Mouse (Mus musculus) lung, postnatal 14 days (tissue): ENCODE measurements around the gene Eps15l1.

Experiments
- DNase-seq: peaks from one replicate; pipeline ENCODE4 v3.0.0; 2021

The Eps15l1 gene

DNA sequence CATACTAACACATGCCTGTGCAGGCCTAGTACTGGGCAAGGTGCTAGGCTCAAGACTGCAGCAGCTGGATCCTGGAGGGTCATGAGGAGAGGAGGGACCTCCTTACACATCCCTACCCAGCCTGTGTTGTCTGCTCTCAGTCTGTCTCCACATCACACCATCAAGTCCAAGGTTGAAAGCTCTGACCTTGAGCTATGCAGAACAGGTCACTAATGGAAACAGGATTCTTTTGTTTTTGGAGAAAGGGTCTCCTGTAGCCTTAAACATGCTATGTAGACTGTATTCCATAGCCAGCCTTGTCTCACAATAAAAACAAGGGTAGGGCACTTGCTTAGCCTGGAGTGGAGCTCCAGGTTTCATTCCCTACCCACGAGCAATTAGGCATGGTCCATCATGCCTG lies 72.3 kb downstream of the Eps15l1 start:
- DNase-seq = no peak

DNA sequence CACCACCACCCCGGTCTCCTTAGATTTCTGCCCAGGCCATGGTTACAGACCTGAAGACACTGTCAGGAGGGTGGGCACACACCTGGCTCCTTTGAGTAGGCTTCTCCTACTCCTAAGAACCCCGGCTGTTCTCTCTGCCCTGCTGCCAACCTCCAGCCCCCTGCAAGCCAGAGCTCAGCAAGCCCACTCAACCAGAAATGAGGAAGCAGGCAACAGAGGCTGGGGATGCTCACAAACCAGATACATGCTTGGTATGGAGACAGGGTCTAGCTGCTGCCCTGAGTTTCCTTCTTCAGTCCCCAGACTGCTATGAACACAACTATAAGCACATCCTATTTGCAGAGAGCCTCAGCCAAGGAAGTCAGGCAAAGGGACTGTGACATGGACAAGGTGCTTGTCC lies 73.1 kb downstream of the Eps15l1 start:
- DNase-seq = no peak

DNA sequence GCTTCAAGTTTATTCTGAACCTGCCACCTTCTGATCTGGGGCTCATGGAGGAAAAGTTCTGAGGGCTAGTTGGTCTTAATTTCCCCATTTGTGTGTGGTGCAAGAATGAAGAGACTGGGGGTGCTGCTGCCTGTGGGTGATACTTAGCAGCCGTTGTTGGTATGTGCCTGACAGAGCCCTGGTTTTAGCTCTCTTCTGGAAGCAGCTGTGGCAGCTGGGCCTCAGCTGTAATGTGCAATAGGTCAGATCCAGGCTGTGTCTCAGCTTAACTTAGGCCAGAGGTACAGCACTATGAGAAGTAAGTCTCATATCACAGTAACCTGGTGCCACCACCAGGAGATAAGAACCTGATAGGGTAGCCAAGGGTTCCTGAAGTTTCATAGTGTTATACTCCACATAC lies 73.7 kb downstream of the Eps15l1 start:
- DNase-seq = peak; percentile 39

DNA sequence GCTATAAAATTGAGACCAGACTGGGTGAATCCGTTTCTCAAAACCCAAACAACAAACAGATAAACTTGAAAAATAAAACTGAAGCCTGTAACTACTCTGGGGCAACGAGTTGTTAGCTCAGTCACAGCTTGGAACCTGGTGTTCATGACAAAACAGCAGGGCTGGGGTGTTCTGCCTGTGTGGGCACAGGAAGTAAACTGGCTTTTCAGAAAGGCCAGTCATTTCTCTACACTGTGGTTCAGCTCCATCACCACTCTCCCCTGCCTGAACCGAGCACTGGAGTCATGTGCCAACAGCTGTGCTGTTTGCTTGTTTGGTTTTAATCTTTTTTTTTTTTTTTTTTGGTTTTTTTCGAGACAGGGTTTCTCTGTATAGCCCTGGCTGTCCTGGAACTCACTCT lies 77.5 kb downstream of the Eps15l1 start:
- no peak for DNase-seq

DNA sequence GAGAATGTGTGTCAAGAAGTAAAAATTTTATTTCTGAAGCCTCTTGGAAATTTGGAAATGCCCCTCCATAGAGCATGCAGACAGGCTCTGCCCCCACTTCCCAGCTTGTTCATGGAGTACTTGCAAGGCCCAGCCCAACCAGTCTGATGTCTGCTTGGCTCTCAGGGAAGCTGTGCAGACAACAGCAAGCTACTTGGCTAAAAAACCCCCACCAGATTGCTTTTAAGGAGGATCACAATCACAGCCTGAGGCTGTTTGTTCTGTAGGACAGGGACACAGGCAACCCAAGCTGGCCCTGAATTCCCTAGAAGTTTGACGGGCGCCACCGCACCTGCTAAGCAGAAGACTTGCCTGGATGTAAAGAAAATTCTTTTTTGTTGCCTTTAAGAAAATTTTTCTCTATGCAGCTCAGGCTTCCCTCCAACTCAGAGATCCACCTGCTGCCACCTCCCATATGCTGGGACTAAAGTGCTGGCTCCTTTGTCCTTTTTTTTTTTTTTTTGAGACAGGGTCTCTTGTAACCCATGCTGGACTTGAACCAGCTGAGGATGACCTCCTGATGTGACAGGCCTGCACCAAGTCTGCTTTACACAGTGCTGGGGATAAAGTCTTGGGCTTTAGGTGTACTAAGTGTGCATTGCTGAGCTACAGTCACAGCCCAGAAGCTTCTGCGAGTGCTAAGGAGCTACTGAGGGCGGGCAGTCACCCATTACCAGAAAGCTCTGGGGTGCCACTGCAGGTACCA lies 78.5 kb downstream of the Eps15l1 start:
- no peak for DNase-seq

GRCm38 (mm10) chr8:72337034-72337433 lies 84.2 kb downstream of the Eps15l1 start:
- DNase-seq = no peak

GRCm38 (mm10) chr8:72336273-72336672 lies 85.0 kb downstream of the Eps15l1 start:
- DNase-seq = no peak

DNA sequence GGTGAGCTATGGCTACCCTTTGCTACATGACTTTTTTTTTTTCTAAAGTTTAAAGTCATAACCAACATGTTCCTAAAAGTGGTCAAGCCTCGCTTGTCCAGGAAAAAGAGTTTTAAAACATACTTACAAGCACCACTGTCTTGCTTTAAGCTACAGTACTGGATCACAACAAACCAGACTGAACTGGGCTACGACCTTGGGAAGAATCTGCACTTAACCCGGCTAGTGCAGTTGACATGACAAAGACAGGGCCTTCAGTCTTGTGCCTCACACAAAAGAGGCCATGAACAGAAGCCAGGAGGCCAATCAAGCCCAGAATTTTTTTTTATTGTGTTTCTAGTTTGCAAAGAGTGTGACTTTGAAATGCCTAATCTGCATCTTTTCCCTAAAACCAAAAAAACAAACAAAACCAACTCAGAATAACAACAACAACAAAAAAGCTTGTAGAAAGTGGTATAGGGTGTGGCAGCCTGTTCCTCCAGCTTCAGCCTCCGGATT lies 87.1 kb downstream of the Eps15l1 start:
- DNase-seq = no peak

GRCm38 (mm10) chr8:72333429-72334143 lies 87.7 kb downstream of the Eps15l1 start:
- no peak for DNase-seq

DNA sequence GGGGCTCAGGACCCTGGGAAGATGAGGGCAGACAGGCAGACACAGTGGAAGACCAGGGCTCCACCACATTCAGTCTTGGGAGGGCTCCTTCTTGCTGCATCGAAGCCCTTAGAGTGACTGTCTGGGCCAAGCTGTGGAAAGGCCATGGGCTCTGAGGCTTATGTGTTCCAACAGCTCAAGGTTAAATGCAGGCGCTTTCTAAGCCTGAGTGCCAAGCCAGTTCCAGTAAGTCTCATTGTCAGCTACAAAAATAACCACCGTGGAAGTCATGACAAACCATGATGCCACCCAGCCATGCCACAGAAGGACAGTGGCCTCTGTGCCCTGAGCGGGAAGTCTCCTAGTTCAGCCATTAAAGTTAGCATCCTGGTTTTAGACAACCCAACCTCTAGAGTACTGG lies 89.6 kb downstream of the Eps15l1 start:
- DNase-seq = no peak

- no peak for DNase-seq
These were observed 90.3 kb downstream of the Eps15l1 start for GRCm38 (mm10) chr8:72330806-72331516.

GRCm38 (mm10) chr8:72329116-72329515 lies 92.1 kb downstream of the Eps15l1 start:
- no peak for DNase-seq

GRCm38 (mm10) chr8:72324708-72325107 lies 96.6 kb downstream of the Eps15l1 start:
- DNase-seq = no peak

- no peak for DNase-seq
These were observed 97.1 kb downstream of the Eps15l1 start for GRCm38 (mm10) chr8:72324036-72324706.

GRCm38 (mm10) chr8:72323131-72323725 lies 98.0 kb downstream of the Eps15l1 start:
- DNase-seq = no peak

DNA sequence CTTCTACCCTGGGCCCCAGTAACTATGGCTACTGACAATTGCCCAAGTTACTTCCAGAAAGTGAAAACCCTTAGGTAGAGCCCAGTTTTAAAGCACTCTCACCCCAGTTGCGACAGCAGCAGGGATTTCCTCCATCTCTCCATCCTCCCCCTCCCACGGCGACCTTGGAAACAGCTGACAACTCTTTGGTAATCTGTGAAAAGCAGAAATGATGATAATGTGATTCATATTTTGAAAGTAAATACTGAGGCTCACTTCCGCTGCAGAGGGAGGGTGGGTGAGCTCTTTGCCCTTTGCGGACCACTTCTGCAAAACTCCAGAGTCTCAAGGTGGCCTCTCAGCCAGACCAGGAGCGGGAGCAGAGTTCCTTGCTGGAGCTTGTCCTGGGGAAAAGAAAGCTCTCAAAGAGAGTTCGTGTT lies 98.8 kb downstream of the Eps15l1 start:
- peak; percentile 61 for DNase-seq

GRCm38 (mm10) chr8:72321635-72322441 lies 99.4 kb downstream of the Eps15l1 start:
- no peak for DNase-seq

GRCm38 (mm10) chr8:72320803-72321583 lies 100.3 kb downstream of the Eps15l1 start:
- no peak for DNase-seq

- no peak for DNase-seq
These were observed 101.1 kb downstream of the Eps15l1 start for GRCm38 (mm10) chr8:72319921-72320802.

- DNase-seq = no peak
These were observed 101.9 kb downstream of the Eps15l1 start for GRCm38 (mm10) chr8:72319397-72319796.
